ENCODE assay signal across 29 mouse cellular contexts in the genomic region with DNA sequence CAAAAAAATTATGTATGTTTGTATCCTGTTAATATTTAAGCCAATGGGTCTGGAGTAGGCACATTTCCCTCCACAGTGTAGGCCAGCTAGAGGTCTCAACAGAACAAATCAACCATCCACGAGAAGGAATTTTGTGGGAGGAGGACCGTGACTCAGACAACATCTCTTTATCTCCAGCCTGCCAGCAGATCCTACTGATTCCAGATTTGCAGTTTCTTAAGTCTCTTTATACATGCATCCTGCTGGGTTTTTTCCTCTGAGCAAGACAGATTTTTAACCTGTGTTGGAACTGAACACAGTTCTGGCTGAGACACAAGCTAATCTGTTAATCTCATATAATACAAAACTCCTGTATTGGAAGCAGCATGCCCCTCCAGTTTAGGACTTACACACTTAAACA. TPM values are rescaled to one million over a fixed set of nuclear protein-coding genes. Genes with fewer than 3 reads are reported as not detected.
A peak's percentile ranks its signal among the peaks of the same experiment; 100 is the strongest.
DNase-seq lines count a peak whose midpoint lies in the region; ATAC-seq lines count a peak whose summit lies in the region.
"Had no signal": no experiment of that assay in that cellular context is flagged by ENCODE, and none has a peak within 500 bp of the region (broad histone marks: within the 10 kb centered on the region; RNA-seq: fewer than 3 reads in every experiment).

No protein-coding gene starts in this region.

- no peaks in the 10 kb centered on the region for H3K36me3 ChIP-seq in hindbrain, embryonic 13.5 days
- H3K36me3 ChIP-seq in hindbrain, embryonic 14.5 days (replicated peaks; ENCODE audit: control insufficient read depth, insufficient read depth): no peaks in the 10 kb centered on the region
- H3K36me3 ChIP-seq: forebrain, embryonic 10.5 days; G1E; heart, embryonic 10.5 days; hindbrain, embryonic 12.5 days had no signal

- no peaks in the 10 kb centered on the region for H3K9me3 ChIP-seq in hindbrain, embryonic 13.5 days
- no peaks in the 10 kb centered on the region for H3K9me3 ChIP-seq in hindbrain, embryonic 14.5 days (ENCODE audit: control insufficient read depth, low read length)
- H3K9me3 ChIP-seq: forebrain, embryonic 10.5 days; forebrain, embryonic 13.5 days; G1E; heart, embryonic 10.5 days; hindbrain, embryonic 12.5 days had no signal

- 68% methylated on average over 2 of the region's 2 CpGs for WGBS in hindbrain, embryonic 13.5 days
- 77% methylated on average over 2 of the region's 2 CpGs for WGBS in hindbrain, embryonic 14.5 days

- no peak overlapping the region for H3K4me3 ChIP-seq in hindbrain, embryonic 13.5 days
- H3K4me3 ChIP-seq in hindbrain, embryonic 14.5 days (replicated peaks; ENCODE audit: low read length): no peak overlapping the region
- H3K4me3 ChIP-seq: forebrain, embryonic 10.5 days; forebrain, embryonic 13.5 days; gastrocnemius, adult 2 months; heart, embryonic 10.5 days; hindbrain, embryonic 12.5 days had no signal

- no peak overlapping the region for H3K27ac ChIP-seq in hindbrain, embryonic 13.5 days
- H3K27ac ChIP-seq in hindbrain, embryonic 14.5 days: no peak overlapping the region
- H3K27ac ChIP-seq: forebrain, embryonic 10.5 days; forebrain, embryonic 13.5 days; gastrocnemius, adult 2 months; heart, embryonic 10.5 days; hindbrain, embryonic 12.5 days; hindbrain, postnatal 0 days had no signal

- peak; percentile 21; the same call in 1 of the 2 replicates for ATAC-seq in frontal cortex, adult (ENCODE audit: low TSS enrichment)
- no peak for ATAC-seq in hindbrain, embryonic 13.5 days (ENCODE audit: low FRiP score)
- no peak for ATAC-seq in hindbrain, embryonic 14.5 days (ENCODE audit: low FRiP score)
- ATAC-seq: forebrain, embryonic 13.5 days; forebrain, embryonic 16.5 days; hindbrain, postnatal 0 days; inflammation-experienced regulatory T-cells, adult 6 months; intestine, embryonic 16.5 days had no signal

- no peak overlapping the region for H3K4me2 ChIP-seq in hindbrain, embryonic 13.5 days
- H3K4me2 ChIP-seq in hindbrain, embryonic 14.5 days (replicated peaks): no peak overlapping the region
- H3K4me2 ChIP-seq: forebrain, embryonic 13.5 days; hindbrain, embryonic 12.5 days had no signal

- H3K27me3 ChIP-seq in hindbrain, embryonic 13.5 days: no peaks in the 10 kb centered on the region
- no peaks in the 10 kb centered on the region for H3K27me3 ChIP-seq in hindbrain, embryonic 14.5 days (ENCODE audit: control insufficient read depth, insufficient read depth, low read length)
- H3K27me3 ChIP-seq: CH12.LX; forebrain, embryonic 13.5 days had no signal

- H3K4me1 ChIP-seq in hindbrain, embryonic 13.5 days (replicated peaks): peaks cover 17% of the 10 kb centered on the region
- peaks cover 7% of the 10 kb centered on the region for H3K4me1 ChIP-seq in hindbrain, embryonic 14.5 days (replicated peaks; ENCODE audit: control insufficient read depth, insufficient read depth, low read length)

- DNase-seq in frontal cortex, postnatal 14 days (ENCODE audit: low spot score in 2 of 2): no peak
- no peak for DNase-seq in hindbrain, embryonic 14.5 days (ENCODE audit: low spot score)
- peak; percentile 46 for DNase-seq in 3T3-L1 (ENCODE audit: low read depth, low spot score)
- DNase-seq in brain, adult 2 months (ENCODE audit: low read depth, low spot score): peak; percentile 83
- DNase-seq in layer of hippocampus, postnatal 36 days: no peak
- DNase-seq in lung, postnatal 10 days: no peak
- DNase-seq: adrenal gland, postnatal 10 days; adrenal gland, postnatal 36 days; B cell, adult 2 months; cerebellum, adult 11-12 months; cerebellum, adult 8-10 months; cerebellum, postnatal 10 days; cerebellum, postnatal 36 days; gastrocnemius, adult 2 months; gastrocnemius, postnatal 14 days; heart, adult 18-20 months; kidney, adult 18-20 months had no signal

- H3K9ac ChIP-seq in hindbrain, embryonic 13.5 days: peak overlapping the region; percentile 13; the same call in 1 of the 2 replicates
- no peak overlapping the region for H3K9ac ChIP-seq in hindbrain, embryonic 14.5 days
- H3K9ac ChIP-seq: forebrain, embryonic 13.5 days; hindbrain, embryonic 12.5 days had no signal

RNA-seq across cellular contexts. Expression of gene Fn3krp, which starts 2.3 kb away (rescaled TPM):
- 10.4 and 11.3 TPM in 2 replicates for polyA plus RNA-seq in hindbrain, embryonic 13.5 days (2015; fragmentation: Nextera tagmentation; extraction: Ambion mirVana)
- polyA plus RNA-seq in hindbrain, embryonic 14.5 days (2014; fragmentation: Nextera tagmentation; extraction: Ambion mirVana): 7.1 and 7.6 TPM in 2 replicates
- total RNA-seq in layer of hippocampus, postnatal 36 days (2021): 10 to 100 TPM; 49.1 to 50.4 TPM

RNA-seq across cellular contexts. Expression of gene Fn3k, which starts 15.8 kb away (rescaled TPM):
- 3.6 and 5.2 TPM in 2 replicates for polyA plus RNA-seq in hindbrain, embryonic 13.5 days (2015; fragmentation: Nextera tagmentation; extraction: Ambion mirVana)
- polyA plus RNA-seq in hindbrain, embryonic 14.5 days (2014; fragmentation: Nextera tagmentation; extraction: Ambion mirVana): 4.8 and 5.5 TPM in 2 replicates
- 10 to 100 TPM; 42.4 to 43.0 TPM for total RNA-seq in layer of hippocampus, postnatal 36 days (2021)

RNA-seq across cellular contexts. Expression of gene Rab40b, which starts 30.9 kb away (rescaled TPM):
- polyA plus RNA-seq in hindbrain, embryonic 13.5 days (2015; fragmentation: Nextera tagmentation; extraction: Ambion mirVana): 7.7 and 8.2 TPM in 2 replicates
- polyA plus RNA-seq in hindbrain, embryonic 14.5 days (2014; fragmentation: Nextera tagmentation; extraction: Ambion mirVana): 11.4 and 16.0 TPM in 2 replicates
- 10 to 100 TPM; 66.3 to 67.0 TPM for total RNA-seq in layer of hippocampus, postnatal 36 days (2021)
- total RNA-seq: CH12.LX, G1E had no signal
- polyA plus RNA-seq: G1E had no signal

RNA-seq across cellular contexts. Expression of gene Tbcd, which starts 32.8 kb away (rescaled TPM):
- 58.8 and 59.0 TPM in 2 replicates for polyA plus RNA-seq in hindbrain, embryonic 13.5 days (2015; fragmentation: Nextera tagmentation; extraction: Ambion mirVana)
- 55.7 and 57.7 TPM in 2 replicates for polyA plus RNA-seq in hindbrain, embryonic 14.5 days (2014; fragmentation: Nextera tagmentation; extraction: Ambion mirVana)
- 10 to 100 TPM; 40.3 to 41.3 TPM for total RNA-seq in layer of hippocampus, postnatal 36 days (2021)

Comparison
In these comparisons a context has a peak if more than half of its experiments do, and no peak if none do; other contexts are left out.
1. DNase-seq: peak in 3T3-L1 (single experiment) and brain, adult 2 months (single experiment); none in frontal cortex, postnatal 14 days (0 of 2), hindbrain, embryonic 14.5 days (single experiment), layer of hippocampus, postnatal 36 days (0 of 2) and lung, postnatal 10 days (single experiment).